Mouse (Mus musculus): ENCODE results near the gene Tusc2.

The Tusc2 gene

GRCm38 (mm10) chr9:107605041-107605661, 42.1 kb downstream of the Tusc2 start:
- Histone ChIP-seq H3K4me3 (replicated peaks; ENCODE audit: low read length) (peak overlapping the region; percentile 71), H3K9me3 (ENCODE audit: low read length) (no peaks in the 10 kb centered on the region), H3K36me3 (ENCODE audit: insufficient read depth, low read length) (no peaks in the 10 kb centered on the region), H3K4me1 (replicated peaks; ENCODE audit: low read depth, low read length) (peaks cover 94% of the 10 kb centered on the region), H3K27me3 (ENCODE audit: insufficient read depth, low read length) (peaks cover 85% of the 10 kb centered on the region)
- TF ChIP-seq POU5F1 (IDR thresholded peaks at IDR 0.05; ENCODE audit: borderline replicate concordance, low read length), result no peak
- no peak for TF ChIP-seq NANOG (IDR thresholded peaks at IDR 0.05; ENCODE audit: borderline replicate concordance, low read length)
- no peak for TF ChIP-seq CTCF (conservative IDR thresholded peaks at IDR 0.05; ENCODE audit: low read length)

- no peaks in the 10 kb centered on the region for H3K9me3 ChIP-seq (ENCODE audit: low read length)
- H3K4me3 ChIP-seq (replicated peaks; ENCODE audit: low read length), result peak overlapping the region; percentile 45; the same call in 1 of the 2 replicates
- TF ChIP-seq NANOG (IDR thresholded peaks at IDR 0.05; ENCODE audit: borderline replicate concordance, low read length) (no peak), POU5F1 (IDR thresholded peaks at IDR 0.05; ENCODE audit: borderline replicate concordance, low read length) (no peak), CTCF (conservative IDR thresholded peaks at IDR 0.05; ENCODE audit: low read length) (no peak)
- H3K27me3 ChIP-seq (ENCODE audit: insufficient read depth, low read length), result peaks cover 77% of the 10 kb centered on the region
- peaks cover 95% of the 10 kb centered on the region for H3K4me1 ChIP-seq (replicated peaks; ENCODE audit: low read depth, low read length)
- H3K36me3 ChIP-seq (ENCODE audit: insufficient read depth, low read length), result no peaks in the 10 kb centered on the region
These were observed 43.5 kb downstream of the Tusc2 start for GRCm38 (mm10) chr9:107606591-107606990.

- Histone ChIP-seq H3K4me3 (replicated peaks; ENCODE audit: low read length) (no peak overlapping the region), H3K27me3 (ENCODE audit: insufficient read depth, low read length) (peaks cover 79% of the 10 kb centered on the region), H3K4me1 (replicated peaks; ENCODE audit: low read depth, low read length) (peaks cover 96% of the 10 kb centered on the region), H3K9me3 (ENCODE audit: low read length) (no peaks in the 10 kb centered on the region), H3K36me3 (ENCODE audit: insufficient read depth, low read length) (no peaks in the 10 kb centered on the region)
- TF ChIP-seq CTCF (conservative IDR thresholded peaks at IDR 0.05; ENCODE audit: low read length) (no peak), NANOG (IDR thresholded peaks at IDR 0.05; ENCODE audit: borderline replicate concordance, low read length) (no peak), POU5F1 (IDR thresholded peaks at IDR 0.05; ENCODE audit: borderline replicate concordance, low read length) (no peak)
These were observed 44.0 kb downstream of the Tusc2 start for GRCm38 (mm10) chr9:107607036-107607435.

- Histone ChIP-seq H3K4me1 (replicated peaks; ENCODE audit: low read depth, low read length) (peaks cover 94% of the 10 kb centered on the region), H3K27me3 (ENCODE audit: insufficient read depth, low read length) (peaks cover 74% of the 10 kb centered on the region), H3K9me3 (ENCODE audit: low read length) (no peaks in the 10 kb centered on the region), H3K4me3 (replicated peaks; ENCODE audit: low read length) (no peak overlapping the region), H3K36me3 (ENCODE audit: insufficient read depth, low read length) (no peaks in the 10 kb centered on the region)
- no peak for TF ChIP-seq CTCF (conservative IDR thresholded peaks at IDR 0.05; ENCODE audit: low read length)
- no peak for TF ChIP-seq NANOG (IDR thresholded peaks at IDR 0.05; ENCODE audit: borderline replicate concordance, low read length)
- no peak for TF ChIP-seq POU5F1 (IDR thresholded peaks at IDR 0.05; ENCODE audit: borderline replicate concordance, low read length)
These were observed 44.7 kb downstream of the Tusc2 start for GRCm38 (mm10) chr9:107607653-107608245.

GRCm38 (mm10) chr9:107608741-107609432, 45.8 kb downstream of the Tusc2 start, which contains the start of gene Sema3b:
Gene Sema3b, minus strand, starts transcription at chr9:107609229.
- Histone ChIP-seq H3K4me1 (replicated peaks; ENCODE audit: low read depth, low read length) (peaks cover 95% of the 10 kb centered on the region), H3K36me3 (ENCODE audit: insufficient read depth, low read length) (0 out of 2 replicates have a peak, but pooled peaks cover 3% of the 10 kb centered on the region), H3K9me3 (ENCODE audit: low read length) (no peaks in the 10 kb centered on the region), H3K4me3 (replicated peaks; ENCODE audit: low read length) (no peak within 1 kb of the TSS; the same call in 1 of the 2 replicates), H3K27me3 (ENCODE audit: insufficient read depth, low read length) (peaks cover 63% of the 10 kb centered on the region)
- TF ChIP-seq POU5F1 (IDR thresholded peaks at IDR 0.05; ENCODE audit: borderline replicate concordance, low read length), result no peak
- TF ChIP-seq NANOG (IDR thresholded peaks at IDR 0.05; ENCODE audit: borderline replicate concordance, low read length), result no peak
- no peak for TF ChIP-seq CTCF (conservative IDR thresholded peaks at IDR 0.05; ENCODE audit: low read length)

GRCm38 (mm10) chr9:107609433-107609830, 46.4 kb downstream of the Tusc2 start:
- H3K9me3 ChIP-seq (ENCODE audit: low read length), result no peaks in the 10 kb centered on the region
- TF ChIP-seq POU5F1 (IDR thresholded peaks at IDR 0.05; ENCODE audit: borderline replicate concordance, low read length), result no peak
- no peak for TF ChIP-seq NANOG (IDR thresholded peaks at IDR 0.05; ENCODE audit: borderline replicate concordance, low read length)
- TF ChIP-seq CTCF (conservative IDR thresholded peaks at IDR 0.05; ENCODE audit: low read length), result no peak
- H3K27me3 ChIP-seq (ENCODE audit: insufficient read depth, low read length), result peaks cover 57% of the 10 kb centered on the region
- H3K4me1 ChIP-seq (replicated peaks; ENCODE audit: low read depth, low read length), result peaks cover 95% of the 10 kb centered on the region
- H3K4me3 ChIP-seq (replicated peaks; ENCODE audit: low read length), result no peak overlapping the region
- peaks cover 7% of the 10 kb centered on the region; the same call in 1 of the 2 replicates for H3K36me3 ChIP-seq (ENCODE audit: insufficient read depth, low read length)

GRCm38 (mm10) chr9:107611456-107612190, 48.6 kb downstream of the Tusc2 start:
- Histone ChIP-seq H3K9me3 (ENCODE audit: low read length) (no peaks in the 10 kb centered on the region), H3K27me3 (ENCODE audit: insufficient read depth, low read length) (peaks cover 39% of the 10 kb centered on the region), H3K4me1 (replicated peaks; ENCODE audit: low read depth, low read length) (peaks cover 87% of the 10 kb centered on the region), H3K4me3 (replicated peaks; ENCODE audit: low read length) (peak overlapping the region; percentile 74), H3K36me3 (ENCODE audit: insufficient read depth, low read length) (peaks cover 29% of the 10 kb centered on the region)
- no peak for TF ChIP-seq POU5F1 (IDR thresholded peaks at IDR 0.05; ENCODE audit: borderline replicate concordance, low read length)
- TF ChIP-seq CTCF (conservative IDR thresholded peaks at IDR 0.05; ENCODE audit: low read length), result no peak
- TF ChIP-seq NANOG (IDR thresholded peaks at IDR 0.05; ENCODE audit: borderline replicate concordance, low read length), result no peak

Measured in E14TG2a.4 (cell line).